Mouse (Mus musculus) ES-E14 (cell line): ENCODE data around the gene Arntl.

ENCODE experiments used
- MAFK ChIP-seq: IDR thresholded peaks from 2 replicates; pipeline ENCODE4 v1.6.1; 2014; ENCODE audit warnings: mild to moderate bottlenecking, low read depth, low read length, inconsistent platforms; ENCODE audit not compliant: insufficient read depth
- ZC3H11A ChIP-seq: IDR thresholded peaks from 2 replicates; pipeline ENCODE4 v1.6.1; 2012; ENCODE audit warnings: low read depth, mild to moderate bottlenecking, inconsistent platforms, low read length, borderline replicate concordance
- ZNF384 ChIP-seq: IDR thresholded peaks from 2 replicates; pipeline ENCODE4 v1.6.1; 2012; ENCODE audit warnings: low read depth, low read length, inconsistent platforms

GRCm38 (mm10) chr7:113207471-113208387, 464 bp downstream of the Arntl start:
- no peak for TF ChIP-seq ZC3H11A
- no peak for TF ChIP-seq ZNF384
- TF ChIP-seq MAFK, result no peak
